Mouse (Mus musculus): ENCODE data around the gene Olfr315.
"Not testable (repeated sequence)": the region's sequence is repeated elsewhere in the genome, so short reads cannot be mapped to it uniquely, and the experiment has no call there.

Olfr315 gene

GRCm38 (mm10) chr11:58772888-58773287, at the start of gene Olfr315:
TSS of gene Olfr315 (plus strand) at chr11:58773188.
- in situ Hi-C loops (cut with MboI, MseI): no loop called here

DNA sequence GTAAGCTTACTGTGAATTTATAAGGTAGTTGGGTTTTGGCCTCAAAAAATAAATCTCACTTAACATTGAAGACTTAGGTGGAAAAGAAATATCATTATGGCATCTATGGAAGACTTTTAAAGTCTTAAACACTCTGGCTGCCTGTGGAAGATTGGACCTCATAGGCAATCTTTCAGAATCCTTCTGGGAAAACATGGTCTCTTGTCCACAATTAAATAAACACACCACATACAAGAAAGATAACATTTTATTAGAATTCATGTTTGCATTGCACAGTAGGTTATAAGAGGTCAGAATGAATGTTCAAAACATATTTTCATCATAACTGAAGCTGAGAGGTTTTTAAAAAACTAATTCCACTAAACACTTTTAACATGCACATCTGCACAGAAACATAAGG, 49.1 kb upstream of the Olfr315 start, which contains the start of gene Olfr318:
Olfr318 (minus strand) TSS at position 101 of the 400 bp plus-strand sequence.
- in situ Hi-C loops (cut with MboI, MseI): no loop called here

DNA sequence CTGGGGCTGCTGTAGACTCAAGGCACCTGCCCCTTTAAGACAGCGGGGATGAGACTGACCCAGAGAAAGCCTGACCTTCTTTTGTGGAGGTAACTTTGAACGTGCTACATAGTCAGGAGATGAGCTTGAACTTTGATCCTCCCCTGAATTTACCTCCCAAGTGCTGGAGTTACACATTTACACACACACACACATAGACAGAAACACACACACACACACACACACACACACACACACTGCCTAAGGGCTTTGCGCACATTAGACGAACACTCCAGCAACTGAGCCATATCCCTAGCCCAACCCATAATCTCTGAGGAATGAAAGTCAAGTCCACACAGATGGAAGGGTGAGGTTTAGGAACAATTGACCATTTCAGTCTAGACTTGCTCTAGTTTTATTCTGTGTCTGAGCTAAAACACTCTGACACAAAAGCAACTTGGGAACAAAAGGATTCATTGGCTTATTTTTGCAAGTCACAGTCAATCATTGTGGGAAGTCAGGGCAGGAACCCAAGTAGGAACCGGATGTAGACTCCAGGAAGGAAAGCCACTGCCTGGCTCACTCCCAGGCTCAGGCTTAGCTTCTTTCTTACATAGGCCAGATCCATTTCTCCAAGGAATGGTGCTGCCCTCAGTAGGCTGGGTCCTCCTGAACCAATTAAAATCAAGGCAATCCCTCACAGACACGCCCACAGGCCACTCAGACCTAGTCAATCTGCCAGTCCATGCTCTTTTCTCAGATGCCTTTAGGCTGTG, 44.9 kb upstream of the Olfr315 start:
- in situ Hi-C loops (cut with MboI, MseI): not testable (repeated sequence)

DNA sequence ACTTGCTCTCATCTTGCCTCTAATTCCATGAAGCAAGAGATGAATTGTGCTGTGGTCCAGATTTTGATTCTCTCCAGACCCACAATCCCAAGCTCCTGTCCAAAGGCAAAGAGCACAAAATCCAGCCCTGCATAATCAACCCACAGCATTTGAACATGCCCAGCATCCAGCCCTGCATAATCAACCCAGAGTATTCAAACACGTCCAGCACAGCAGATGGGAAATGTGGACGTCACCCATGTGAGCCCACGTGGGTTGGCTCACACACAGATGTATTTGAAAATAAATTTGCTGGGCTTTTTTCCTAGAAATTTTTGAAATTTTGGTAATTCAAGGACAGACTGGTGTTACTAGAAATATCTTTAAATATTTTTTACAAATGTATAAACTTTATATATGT, 39.6 kb upstream of the Olfr315 start:
- in situ Hi-C loops (cut with MboI, MseI): no loop called here

DNA sequence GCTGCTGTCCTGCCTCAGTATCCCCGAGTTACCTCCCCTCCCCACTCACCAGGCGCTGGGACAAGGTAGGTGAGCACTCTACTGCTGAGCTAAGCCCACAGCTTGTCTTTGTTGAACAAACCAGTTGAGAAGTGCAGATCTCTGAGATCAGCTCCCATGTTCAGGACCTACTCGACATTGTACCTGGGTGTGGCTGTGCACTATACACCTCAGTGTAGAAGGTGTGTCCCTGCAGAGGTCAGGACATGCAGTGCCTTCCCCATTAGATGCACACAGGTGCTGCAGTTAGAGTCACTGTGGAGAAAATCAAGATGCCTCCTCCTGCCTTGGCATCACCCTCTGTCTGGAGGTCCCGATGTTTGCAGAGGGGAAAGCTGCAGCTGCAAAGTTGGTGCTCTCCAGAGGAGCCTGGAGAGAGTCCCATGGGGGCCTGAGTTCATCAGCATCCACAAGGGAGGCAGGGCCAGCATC, 34.2 kb upstream of the Olfr315 start, which contains the start of gene Olfr317:
Olfr317 (minus strand) TSS at position 421 of the 471 bp plus-strand sequence.
- in situ Hi-C loops (cut with MboI, MseI): no loop called here

DNA sequence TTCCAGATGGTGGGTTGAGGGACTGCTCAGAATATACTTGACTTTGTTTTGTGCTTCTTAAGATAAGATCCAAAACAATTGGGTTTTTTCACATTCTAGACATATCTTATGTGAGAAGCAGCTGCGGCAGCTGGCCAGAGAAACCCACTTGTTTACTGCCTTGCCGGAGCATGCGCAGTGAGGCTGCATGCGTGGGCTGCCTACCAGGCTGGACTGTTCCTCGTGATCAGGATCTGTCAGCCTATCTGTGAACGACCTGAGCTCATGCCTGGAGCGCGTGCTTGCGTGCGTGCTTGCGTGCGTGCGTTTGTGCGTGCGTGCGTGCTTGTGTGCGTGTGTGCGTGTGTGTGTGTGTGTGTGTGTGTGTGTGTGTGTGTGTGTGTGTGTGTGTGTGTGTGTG, 21.9 kb upstream of the Olfr315 start:
- in situ Hi-C loops (cut with MboI, MseI): not testable (repeated sequence)

- in situ Hi-C loops (cut with MboI, MseI): no loop called here
Measured at GRCm38 (mm10) chr11:58752434-58752833, 20.6 kb upstream of the Olfr315 start, which contains the start of gene Olfr316. TSS of gene Olfr316 (plus strand) at chr11:58752734.

DNA sequence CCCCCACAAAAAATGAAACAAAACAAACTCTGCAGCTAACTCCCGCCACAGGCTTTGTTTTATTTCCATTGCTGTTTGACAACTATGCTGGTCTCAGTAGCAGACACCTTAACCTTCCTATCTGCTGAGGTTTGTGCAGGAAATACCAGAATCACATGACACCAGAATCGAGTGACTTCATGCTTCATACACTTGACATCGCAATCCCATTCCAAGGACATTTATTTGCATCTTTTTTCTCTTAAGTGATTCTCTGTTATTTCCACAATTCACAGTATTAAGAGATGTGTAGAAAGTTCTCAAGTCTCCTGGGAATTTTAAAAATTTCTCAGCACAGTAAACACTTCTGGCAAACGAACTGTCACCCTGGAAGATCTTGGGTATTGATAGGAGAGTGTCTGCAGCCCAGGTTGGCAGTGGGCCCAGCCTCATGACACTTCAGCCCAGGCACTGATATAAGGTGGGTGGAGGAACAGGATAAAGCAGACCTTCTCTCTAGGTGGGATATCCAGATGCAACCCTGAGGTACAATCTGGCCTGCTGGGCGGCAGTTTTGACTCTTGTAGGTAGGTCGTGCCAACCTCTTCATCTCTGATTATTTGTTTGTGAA, 9.6 kb downstream of the Olfr315 start, which contains the start of gene Olfr314:
Olfr314 (plus strand) TSS at position 473 of the 610 bp plus-strand sequence.
- in situ Hi-C loops (cut with MboI, MseI): no loop called here

GRCm38 (mm10) chr11:58784182-58784581, 11.2 kb downstream of the Olfr315 start:
- in situ Hi-C loops (cut with MboI, MseI): no loop called here

DNA sequence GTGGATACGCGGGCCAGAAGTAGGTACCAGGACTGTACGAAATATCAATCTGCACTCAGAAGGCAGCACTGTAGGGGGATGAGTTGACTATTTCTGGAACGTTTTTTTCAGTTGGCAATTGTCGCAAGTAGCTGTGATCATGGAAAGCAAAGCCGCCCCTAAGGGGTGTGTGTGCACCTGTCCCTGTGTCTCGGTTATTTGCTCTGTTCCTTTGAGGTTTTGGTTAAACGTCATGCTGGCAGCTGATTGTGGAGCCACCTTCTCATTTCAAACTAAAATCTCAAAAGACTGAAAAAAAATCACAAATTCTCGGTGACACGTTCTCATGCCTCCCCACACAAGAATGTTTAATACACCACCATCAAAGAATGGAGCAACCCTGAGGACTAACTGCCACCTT, 14.7 kb downstream of the Olfr315 start:
- in situ Hi-C loops (cut with MboI, MseI): no loop called here

DNA sequence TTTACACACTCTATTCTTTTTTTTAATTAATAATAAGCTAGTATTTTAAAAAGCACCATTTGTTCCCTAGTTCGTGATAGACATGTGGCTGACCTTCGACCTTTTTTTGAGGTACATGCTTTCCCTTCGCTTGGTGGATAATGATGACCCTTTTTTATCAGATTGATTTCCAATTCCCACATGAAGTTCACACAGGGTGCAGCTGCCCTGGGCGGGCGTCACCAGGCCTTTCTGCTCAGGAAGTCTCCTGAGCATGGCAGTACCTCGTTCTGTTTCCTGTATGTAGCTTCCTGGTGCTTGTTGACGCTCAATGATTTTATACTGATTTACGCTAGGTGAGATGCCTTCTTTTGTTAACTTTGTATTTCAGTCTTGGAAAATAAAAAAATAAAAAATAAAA, 15.4 kb downstream of the Olfr315 start:
- in situ Hi-C loops (cut with MboI, MseI): no loop called here

- in situ Hi-C loops (cut with MboI, MseI): no loop called here
Measured at GRCm38 (mm10) chr11:58789532-58789931, 16.5 kb downstream of the Olfr315 start.

DNA sequence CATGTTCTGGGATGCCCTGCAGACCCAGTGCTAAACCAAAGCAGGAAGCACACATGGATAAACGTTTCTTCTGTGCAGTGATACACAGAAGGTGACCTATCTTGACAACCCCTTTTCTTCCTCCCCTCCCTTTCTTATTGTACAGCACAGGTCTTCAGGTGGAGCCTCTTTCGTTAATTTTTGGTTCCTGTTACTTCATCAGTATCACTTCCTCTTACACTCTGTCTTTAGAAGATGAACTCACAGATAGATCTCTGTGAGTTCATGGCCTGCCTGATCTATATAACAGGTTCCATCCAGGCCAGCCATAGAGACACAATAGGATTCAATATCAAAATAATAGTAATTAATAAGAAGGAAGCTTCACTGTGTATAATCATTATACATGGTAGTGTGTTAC, 17.1 kb downstream of the Olfr315 start:
- in situ Hi-C loops (cut with MboI, MseI): no loop called here

DNA sequence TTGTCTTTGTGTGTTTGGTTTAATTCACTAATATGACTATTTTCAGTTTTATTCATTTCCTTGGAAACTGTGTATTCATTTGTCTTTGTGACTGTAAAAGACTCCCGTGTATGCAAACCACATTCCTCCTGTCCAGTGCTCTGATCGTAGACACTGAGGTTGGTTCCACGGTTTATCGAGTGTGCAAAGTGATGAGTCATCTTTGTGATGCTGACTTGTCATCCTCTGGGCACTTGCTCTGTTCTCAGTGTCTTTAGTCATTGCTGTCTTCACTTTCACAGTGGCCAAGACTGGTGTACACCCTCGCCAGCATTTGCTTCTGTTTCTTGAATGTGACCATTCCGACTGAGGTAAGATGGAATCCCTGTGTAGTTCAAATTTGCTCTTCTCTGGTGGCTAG, 17.7 kb downstream of the Olfr315 start:
- in situ Hi-C loops (cut with MboI, MseI): no loop called here

DNA sequence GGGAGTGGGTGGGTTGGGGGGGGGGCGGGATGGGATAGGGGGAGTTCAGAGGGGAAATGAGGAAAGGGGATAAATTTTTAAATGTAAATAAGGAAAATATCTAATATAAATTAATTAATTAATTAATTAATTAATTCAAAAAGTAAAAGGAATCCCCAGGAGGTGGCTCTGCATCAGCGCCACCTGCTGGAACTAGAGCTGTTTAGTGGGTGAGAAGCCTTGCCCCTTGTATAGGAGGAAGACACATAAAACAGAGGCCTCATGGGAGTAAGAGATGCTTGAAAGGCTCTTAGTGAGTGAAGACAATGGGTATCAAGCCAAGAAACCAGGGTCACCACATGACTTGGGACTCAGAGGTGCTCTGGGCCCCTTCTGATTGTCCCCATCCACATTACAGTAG, 22.9 kb downstream of the Olfr315 start:
- in situ Hi-C loops (cut with MboI, MseI): no loop called here

DNA sequence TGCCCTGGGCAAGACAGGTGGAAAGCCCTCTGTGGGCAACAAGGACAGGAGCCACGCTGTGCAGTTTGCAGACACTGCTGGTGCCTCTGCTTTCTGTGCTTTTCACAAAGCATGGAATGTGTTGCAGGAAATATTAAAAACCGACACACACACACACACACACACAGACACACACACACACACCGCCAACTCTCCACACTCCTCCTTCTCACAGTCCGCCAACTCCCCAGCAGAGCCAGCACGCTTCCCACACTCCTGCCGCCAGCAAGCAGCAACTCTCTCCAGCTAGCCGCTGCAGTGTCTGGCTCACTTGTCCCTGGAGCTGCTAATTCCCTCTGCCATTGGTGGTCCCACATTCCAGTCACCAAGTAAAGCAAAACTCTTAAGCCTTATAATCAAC, 23.9 kb downstream of the Olfr315 start:
- in situ Hi-C loops (cut with MboI, MseI): no loop called here

DNA sequence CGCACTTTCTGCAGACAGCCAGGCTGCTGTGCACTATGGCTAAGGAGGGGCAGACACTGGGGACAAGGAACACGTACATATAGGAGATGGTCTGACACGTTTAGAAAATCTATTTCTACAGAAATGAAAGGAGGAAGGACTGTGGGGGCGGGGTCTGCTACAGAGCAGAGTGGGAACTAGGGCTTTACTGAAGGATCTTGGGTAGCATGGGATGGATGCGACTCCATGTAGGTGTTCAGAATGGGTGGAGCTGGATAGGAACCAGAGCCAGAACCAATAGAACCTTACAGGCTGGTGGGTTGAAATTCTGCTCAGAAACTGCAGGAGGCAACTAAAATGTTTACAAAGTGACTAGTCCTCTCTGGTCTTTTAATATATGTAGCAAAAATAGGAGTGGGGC, 26.8 kb downstream of the Olfr315 start:
- in situ Hi-C loops (cut with MboI, MseI): no loop called here

DNA sequence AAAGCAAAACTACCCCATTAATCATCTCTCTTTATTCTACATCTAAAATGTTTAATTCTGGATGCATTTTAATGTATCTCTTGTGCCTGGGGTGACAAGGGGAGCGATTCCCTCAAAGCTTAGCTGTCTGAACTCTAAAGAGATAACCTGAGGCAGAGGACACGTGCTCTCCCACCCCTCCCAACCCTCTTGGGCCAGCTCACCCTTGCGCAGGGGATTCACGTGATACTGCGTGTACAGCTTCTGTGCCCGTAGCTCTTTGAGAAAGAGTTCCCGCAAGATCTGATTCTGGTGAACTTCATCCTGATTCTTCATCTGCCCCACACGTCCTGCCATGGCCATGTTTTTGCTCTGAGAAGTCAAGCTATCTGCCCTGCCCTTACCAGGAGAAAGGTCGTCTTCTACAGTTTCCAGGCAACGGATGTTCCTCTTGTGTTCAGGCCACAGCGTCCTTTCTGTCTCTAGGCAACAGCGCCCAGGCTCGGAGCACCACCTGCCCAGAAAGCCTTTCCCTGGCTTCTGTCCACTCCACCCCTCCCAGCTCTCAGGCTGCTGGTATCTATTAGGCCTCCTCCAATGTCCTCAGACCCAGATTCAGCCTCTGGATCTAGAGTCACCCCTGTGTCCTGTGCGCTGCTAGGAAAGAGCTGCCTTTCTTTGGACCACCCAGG, 28.7 kb downstream of the Olfr315 start, which contains the start of gene Fam183b:
Fam183b (minus strand) TSS at position 403 of the 671 bp plus-strand sequence.
- in situ Hi-C loops (cut with MboI, MseI): no loop called here

GRCm38 (mm10) chr11:58803871-58804270, 30.9 kb downstream of the Olfr315 start:
- in situ Hi-C loops (cut with MboI, MseI): no loop called here

GRCm38 (mm10) chr11:58804393-58804792, 31.4 kb downstream of the Olfr315 start:
- in situ Hi-C loops (cut with MboI, MseI): no loop called here

DNA sequence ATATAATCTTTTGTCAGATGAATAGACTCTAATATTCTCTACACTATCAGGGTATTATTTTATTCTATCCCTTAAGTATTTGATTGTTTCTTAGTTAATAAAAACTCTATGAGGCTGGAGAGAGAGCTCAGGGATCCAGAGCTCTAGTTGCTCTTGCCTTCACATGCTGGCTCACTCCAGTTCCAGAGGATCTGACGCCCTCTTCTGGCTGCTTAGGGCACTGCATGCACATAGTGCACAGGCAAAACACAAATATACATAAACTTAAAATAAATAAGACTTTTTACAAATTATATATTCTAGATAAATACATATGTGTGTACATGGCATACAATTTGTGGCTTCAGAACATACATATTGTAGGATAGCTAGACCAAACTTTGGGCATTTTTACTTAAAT, 39.0 kb downstream of the Olfr315 start:
- in situ Hi-C loops (cut with MboI, MseI): no loop called here

- in situ Hi-C loops (cut with MboI, MseI): not testable (repeated sequence)
Measured at GRCm38 (mm10) chr11:58814700-58815099, 41.7 kb downstream of the Olfr315 start, which contains the start of gene Olfr313. TSS of gene Olfr313 (plus strand) at chr11:58815000.
